Mouse (Mus musculus): ENCODE measurements around the gene Alox5. TPM values are rescaled to one million over a fixed set of nuclear protein-coding genes. Genes with fewer than 3 reads are reported as not detected.
A peak's percentile ranks its signal among the peaks of the same experiment; 100 is the strongest.

The Alox5 gene
- polyA plus RNA-seq, 1 experiment from 2014 or later: 0.72 TPM

DNA sequence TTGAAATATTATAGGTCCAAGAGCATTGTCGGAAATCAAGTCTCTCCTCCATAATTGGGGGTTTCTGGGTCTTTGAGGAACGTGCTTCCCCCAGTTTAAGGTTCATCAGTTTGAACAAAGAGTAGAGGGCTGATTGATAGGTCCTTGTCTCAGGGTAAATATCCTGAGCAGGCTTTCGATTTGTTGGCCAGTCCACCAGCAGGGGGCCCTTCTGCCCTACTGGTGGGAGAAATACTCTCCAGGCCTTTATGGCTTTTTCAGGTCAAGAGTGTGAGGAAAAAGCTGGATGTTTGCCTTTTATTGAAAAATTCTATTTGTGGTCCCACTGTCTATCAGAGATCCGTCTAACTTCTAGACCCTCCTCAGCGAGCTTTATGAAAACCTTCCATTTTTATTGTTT is 32.7 kb downstream of the Alox5 start:
- no peak overlapping the region for H3K4me2 ChIP-seq (ENCODE audit: low read depth, low read length)
- H3K36me3 ChIP-seq (replicated peaks; ENCODE audit: control insufficient read depth, insufficient read depth, low read depth, low read length): no peaks in the 10 kb centered on the region
- H3K4me3 ChIP-seq (ENCODE audit: low read depth, low read length): no peak overlapping the region
- H3K9ac ChIP-seq (replicated peaks; ENCODE audit: low read length): no peak overlapping the region
- H3K27ac ChIP-seq (replicated peaks; ENCODE audit: low read depth, low read length): no peak overlapping the region
- WGBS: 65% methylated on average over 5 of the region's 5 CpGs
- peak; percentile 10 for DNase-seq (ENCODE audit: low spot score)
- no peaks in the 10 kb centered on the region for H3K27me3 ChIP-seq (ENCODE audit: control insufficient read depth, insufficient read depth, low read length)
- no peaks in the 10 kb centered on the region for H3K4me1 ChIP-seq (ENCODE audit: control insufficient read depth, insufficient read depth, low read length)
- ATAC-seq (replicated peaks; ENCODE audit: insufficient number of reproducible peaks, low FRiP score, low TSS enrichment, low read depth): no peak
- no peaks in the 10 kb centered on the region for H3K9me3 ChIP-seq (replicated peaks; ENCODE audit: control insufficient read depth, low read length)

- H3K4me2 ChIP-seq (ENCODE audit: low read depth, low read length): no peak overlapping the region
- no peak overlapping the region for H3K27ac ChIP-seq (replicated peaks; ENCODE audit: low read depth, low read length)
- 77% methylated on average over 3 of the region's 3 CpGs for WGBS
- no peak for ATAC-seq (replicated peaks; ENCODE audit: insufficient number of reproducible peaks, low FRiP score, low TSS enrichment, low read depth)
- H3K36me3 ChIP-seq (replicated peaks; ENCODE audit: control insufficient read depth, insufficient read depth, low read depth, low read length): no peaks in the 10 kb centered on the region
- DNase-seq (ENCODE audit: low spot score): no peak
- H3K4me1 ChIP-seq (ENCODE audit: control insufficient read depth, insufficient read depth, low read length): no peaks in the 10 kb centered on the region
- no peak overlapping the region for H3K4me3 ChIP-seq (ENCODE audit: low read depth, low read length)
- no peaks in the 10 kb centered on the region for H3K27me3 ChIP-seq (ENCODE audit: control insufficient read depth, insufficient read depth, low read length)
- no peak overlapping the region for H3K9ac ChIP-seq (replicated peaks; ENCODE audit: low read length)
- H3K9me3 ChIP-seq (replicated peaks; ENCODE audit: control insufficient read depth, low read length): no peaks in the 10 kb centered on the region
These were observed 33.4 kb downstream of the Alox5 start for GRCm38 (mm10) chr6:116427552-116427951.

DNA sequence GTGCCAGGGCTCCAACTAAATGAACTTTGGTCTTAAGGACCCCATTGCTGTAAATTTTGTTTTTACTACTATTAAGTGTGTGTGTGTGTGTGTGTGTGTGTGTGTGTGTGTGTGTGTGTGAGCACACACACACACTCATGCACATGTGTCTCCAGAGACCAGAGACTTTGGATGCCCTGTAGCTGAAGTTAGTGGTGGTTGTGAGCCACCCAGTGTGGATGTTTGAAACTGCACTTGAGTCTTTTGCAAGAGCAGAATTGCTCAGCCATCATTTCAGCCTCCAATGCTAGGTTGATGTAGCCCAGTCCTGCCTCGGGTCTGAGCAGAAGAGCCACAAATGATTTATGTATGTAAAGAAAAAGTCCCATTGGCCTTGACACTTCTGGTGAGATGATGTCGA is 37.3 kb downstream of the Alox5 start:
- ATAC-seq (replicated peaks; ENCODE audit: insufficient number of reproducible peaks, low FRiP score, low TSS enrichment, low read depth) (no peak), DNase-seq (ENCODE audit: low spot score) (no peak)

GRCm38 (mm10) chr6:116422991-116423390 is 38.0 kb downstream of the Alox5 start:
- WGBS: 92% methylated on average over 7 of the region's 7 CpGs
- H3K4me2 ChIP-seq (ENCODE audit: low read depth, low read length): no peak overlapping the region
- H3K4me3 ChIP-seq (ENCODE audit: low read depth, low read length): no peak overlapping the region
- no peaks in the 10 kb centered on the region for H3K9me3 ChIP-seq (replicated peaks; ENCODE audit: control insufficient read depth, low read length)
- DNase-seq (ENCODE audit: low spot score) (no peak), ATAC-seq (replicated peaks; ENCODE audit: insufficient number of reproducible peaks, low FRiP score, low TSS enrichment, low read depth) (no peak)
- H3K27ac ChIP-seq (replicated peaks; ENCODE audit: low read depth, low read length): no peak overlapping the region
- no peaks in the 10 kb centered on the region for H3K27me3 ChIP-seq (ENCODE audit: control insufficient read depth, insufficient read depth, low read length)
- no peaks in the 10 kb centered on the region for H3K36me3 ChIP-seq (replicated peaks; ENCODE audit: control insufficient read depth, insufficient read depth, low read depth, low read length)
- no peak overlapping the region for H3K9ac ChIP-seq (replicated peaks; ENCODE audit: low read length)
- H3K4me1 ChIP-seq (ENCODE audit: control insufficient read depth, insufficient read depth, low read length): no peaks in the 10 kb centered on the region

More for the DNA sequence above, 37.3 kb downstream of the Alox5 start:
- Histone ChIP-seq H3K36me3 (replicated peaks; ENCODE audit: control insufficient read depth, insufficient read depth, low read depth, low read length) (no peaks in the 10 kb centered on the region), H3K9me3 (replicated peaks; ENCODE audit: control insufficient read depth, low read length) (no peaks in the 10 kb centered on the region), H3K4me2 (ENCODE audit: low read depth, low read length) (no peak overlapping the region), H3K4me1 (ENCODE audit: control insufficient read depth, insufficient read depth, low read length) (no peaks in the 10 kb centered on the region), H3K4me3 (ENCODE audit: low read depth, low read length) (no peak overlapping the region), H3K27me3 (ENCODE audit: control insufficient read depth, insufficient read depth, low read length) (no peaks in the 10 kb centered on the region), H3K9ac (replicated peaks; ENCODE audit: low read length) (no peak overlapping the region), H3K27ac (replicated peaks; ENCODE audit: low read depth, low read length) (no peak overlapping the region)
- 64% methylated on average over 2 of the region's 2 CpGs for WGBS

GRCm38 (mm10) chr6:116420271-116420670 is 40.7 kb downstream of the Alox5 start:
- no peaks in the 10 kb centered on the region for H3K9me3 ChIP-seq (replicated peaks; ENCODE audit: control insufficient read depth, low read length)
- H3K4me3 ChIP-seq (ENCODE audit: low read depth, low read length): no peak overlapping the region
- no peak overlapping the region for H3K4me2 ChIP-seq (ENCODE audit: low read depth, low read length)
- H3K9ac ChIP-seq (replicated peaks; ENCODE audit: low read length): no peak overlapping the region
- H3K27ac ChIP-seq (replicated peaks; ENCODE audit: low read depth, low read length): no peak overlapping the region
- H3K36me3 ChIP-seq (replicated peaks; ENCODE audit: control insufficient read depth, insufficient read depth, low read depth, low read length): no peaks in the 10 kb centered on the region
- no peaks in the 10 kb centered on the region for H3K27me3 ChIP-seq (ENCODE audit: control insufficient read depth, insufficient read depth, low read length)
- 83% methylated on average over 10 of the region's 10 CpGs for WGBS
- DNase-seq (ENCODE audit: low spot score): no peak
- no peaks in the 10 kb centered on the region for H3K4me1 ChIP-seq (ENCODE audit: control insufficient read depth, insufficient read depth, low read length)
- no peak for ATAC-seq (replicated peaks; ENCODE audit: insufficient number of reproducible peaks, low FRiP score, low TSS enrichment, low read depth)

DNA sequence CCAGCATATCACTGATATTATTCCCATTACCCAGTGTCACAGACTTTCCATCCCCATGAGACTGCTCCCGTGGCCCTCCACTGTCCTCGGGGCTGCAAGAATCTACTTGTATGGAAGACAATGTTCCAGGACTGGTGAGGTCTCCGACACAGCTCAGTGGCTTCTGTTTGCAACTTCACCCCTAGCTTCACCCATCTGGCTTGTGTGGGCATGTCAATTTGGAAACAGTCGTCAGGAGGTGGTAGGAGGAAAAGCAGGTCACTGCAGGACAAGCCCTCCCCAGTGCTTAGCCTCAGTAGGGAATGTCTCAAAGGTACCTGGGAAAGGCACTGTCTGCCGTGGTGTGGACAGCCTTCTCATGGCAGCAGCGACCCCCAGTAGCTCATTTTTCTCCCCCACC is 41.3 kb downstream of the Alox5 start:
- H3K36me3 ChIP-seq (replicated peaks; ENCODE audit: control insufficient read depth, insufficient read depth, low read depth, low read length): no peaks in the 10 kb centered on the region
- H3K4me3 ChIP-seq (ENCODE audit: low read depth, low read length): no peak overlapping the region
- WGBS: 70% methylated on average over 6 of the region's 6 CpGs
- no peak overlapping the region for H3K27ac ChIP-seq (replicated peaks; ENCODE audit: low read depth, low read length)
- DNase-seq (ENCODE audit: low spot score) (no peak), ATAC-seq (replicated peaks; ENCODE audit: insufficient number of reproducible peaks, low FRiP score, low TSS enrichment, low read depth) (no peak)
- H3K27me3 ChIP-seq (ENCODE audit: control insufficient read depth, insufficient read depth, low read length): no peaks in the 10 kb centered on the region
- no peak overlapping the region for H3K4me2 ChIP-seq (ENCODE audit: low read depth, low read length)
- H3K9ac ChIP-seq (replicated peaks; ENCODE audit: low read length): no peak overlapping the region
- no peaks in the 10 kb centered on the region for H3K9me3 ChIP-seq (replicated peaks; ENCODE audit: control insufficient read depth, low read length)
- H3K4me1 ChIP-seq (ENCODE audit: control insufficient read depth, insufficient read depth, low read length): no peaks in the 10 kb centered on the region

GRCm38 (mm10) chr6:116418487-116418886 is 42.5 kb downstream of the Alox5 start:
- Histone ChIP-seq H3K4me2 (ENCODE audit: low read depth, low read length) (no peak overlapping the region), H3K27me3 (ENCODE audit: control insufficient read depth, insufficient read depth, low read length) (no peaks in the 10 kb centered on the region), H3K27ac (replicated peaks; ENCODE audit: low read depth, low read length) (no peak overlapping the region), H3K4me1 (ENCODE audit: control insufficient read depth, insufficient read depth, low read length) (no peaks in the 10 kb centered on the region), H3K36me3 (replicated peaks; ENCODE audit: control insufficient read depth, insufficient read depth, low read depth, low read length) (no peaks in the 10 kb centered on the region), H3K4me3 (ENCODE audit: low read depth, low read length) (no peak overlapping the region), H3K9ac (replicated peaks; ENCODE audit: low read length) (no peak overlapping the region), H3K9me3 (replicated peaks; ENCODE audit: control insufficient read depth, low read length) (no peaks in the 10 kb centered on the region)
- ATAC-seq (replicated peaks; ENCODE audit: insufficient number of reproducible peaks, low FRiP score, low TSS enrichment, low read depth) (no peak), DNase-seq (ENCODE audit: low spot score) (no peak)
- 79% methylated on average over 1 of the region's 1 CpGs for WGBS

DNA sequence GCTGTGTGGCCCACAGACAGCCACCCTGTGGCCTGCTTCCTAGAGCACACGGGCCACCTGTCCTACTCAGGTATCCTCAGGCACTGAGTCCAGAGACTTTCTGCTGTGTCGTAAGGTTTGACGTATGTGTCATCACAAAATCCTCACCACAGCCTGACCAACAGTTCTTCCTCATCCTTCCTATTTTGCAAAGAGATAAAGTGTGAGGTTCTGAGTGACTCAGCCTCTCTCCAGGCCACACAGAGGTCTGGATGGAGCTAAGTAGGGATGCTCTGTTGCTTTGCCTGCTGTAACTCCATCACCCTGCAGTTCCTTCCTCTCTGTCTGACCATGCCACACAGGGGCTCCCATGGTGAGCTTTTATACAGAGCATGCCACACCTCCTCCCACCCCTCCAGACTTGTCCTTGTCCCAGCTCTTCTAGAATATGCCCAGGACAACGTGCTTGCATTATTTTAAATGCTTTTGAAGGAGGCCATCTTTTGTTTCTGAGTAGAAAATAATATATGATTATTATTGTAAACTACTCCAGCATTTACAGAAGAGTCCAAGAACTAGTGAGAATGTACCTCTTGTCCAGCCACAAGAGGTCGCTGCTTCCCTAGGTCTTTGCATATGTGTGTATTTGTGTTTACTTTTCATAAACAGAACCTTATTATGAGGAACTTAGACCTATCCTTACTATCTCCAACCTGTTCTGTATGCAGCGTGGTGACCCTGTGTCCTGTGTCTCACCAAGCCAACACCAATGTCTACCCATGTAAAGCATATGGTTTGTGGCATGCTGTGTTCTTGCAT is 43.3 kb downstream of the Alox5 start:
- Histone ChIP-seq H3K9ac (replicated peaks; ENCODE audit: low read length) (no peak overlapping the region), H3K4me2 (ENCODE audit: low read depth, low read length) (no peak overlapping the region), H3K27me3 (ENCODE audit: control insufficient read depth, insufficient read depth, low read length) (no peaks in the 10 kb centered on the region), H3K4me3 (ENCODE audit: low read depth, low read length) (no peak overlapping the region), H3K4me1 (ENCODE audit: control insufficient read depth, insufficient read depth, low read length) (no peaks in the 10 kb centered on the region), H3K27ac (replicated peaks; ENCODE audit: low read depth, low read length) (no peak overlapping the region), H3K36me3 (replicated peaks; ENCODE audit: control insufficient read depth, insufficient read depth, low read depth, low read length) (no peaks in the 10 kb centered on the region), H3K9me3 (replicated peaks; ENCODE audit: control insufficient read depth, low read length) (no peaks in the 10 kb centered on the region)
- 65% methylated on average over 6 of the region's 6 CpGs for WGBS
- peak; percentile 36; the same call in 1 of the 2 replicates for ATAC-seq (replicated peaks; ENCODE audit: insufficient number of reproducible peaks, low FRiP score, low TSS enrichment, low read depth)
- DNase-seq (ENCODE audit: low spot score): no peak

Data from embryonic facial prominence, embryonic 11.5 days (tissue).